Mouse (Mus musculus) heart, adult 8-10 months (tissue): ENCODE data around the gene Mc3r. TPM values are rescaled to one million over a fixed set of nuclear protein-coding genes. Genes with fewer than 3 reads are reported as not detected.

Experiments used
- DNase-seq: peaks from one replicate; pipeline ENCODE4 v3.0.0; 2022; ENCODE audit warnings: low spot score
- total RNA-seq, 4 experiments: library from RNA; stranded (reverse); gene quantifications; 2 replicates each; pipeline ENCODE4 v1.2.4; 2022

Mc3r gene
- total RNA-seq, 4 experiments from 2014 or later: not detected

DNA sequence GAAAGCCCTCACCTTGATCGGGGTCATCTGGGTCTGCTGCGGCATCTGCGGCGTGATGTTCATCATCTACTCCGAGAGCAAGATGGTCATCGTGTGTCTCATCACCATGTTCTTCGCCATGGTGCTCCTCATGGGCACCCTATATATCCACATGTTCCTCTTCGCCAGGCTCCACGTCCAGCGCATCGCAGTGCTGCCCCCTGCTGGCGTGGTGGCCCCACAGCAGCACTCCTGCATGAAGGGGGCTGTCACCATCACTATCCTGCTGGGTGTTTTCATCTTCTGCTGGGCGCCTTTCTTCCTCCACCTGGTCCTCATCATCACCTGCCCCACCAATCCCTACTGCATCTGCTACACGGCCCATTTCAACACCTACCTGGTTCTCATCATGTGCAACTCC is 1.0 kb downstream of the Mc3r start:
- no peak for DNase-seq

DNA sequence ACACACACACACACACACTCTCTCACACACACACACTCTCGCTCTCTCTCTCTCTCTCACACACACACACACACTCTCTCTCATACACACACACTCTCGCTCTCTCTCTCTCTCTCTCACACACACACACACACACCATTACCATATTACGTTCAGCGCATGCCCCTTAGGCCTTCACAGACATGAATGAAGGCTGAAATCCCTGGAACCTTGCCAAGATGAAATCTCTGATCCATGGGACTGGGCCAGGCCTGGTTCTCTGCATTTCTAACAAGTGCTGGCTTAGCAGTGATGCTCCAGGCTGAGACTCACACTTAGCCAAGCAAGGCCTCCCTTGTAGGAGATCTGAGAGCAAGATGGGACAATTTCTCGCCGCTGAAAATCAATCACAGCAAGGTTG is 8.1 kb downstream of the Mc3r start:
- DNase-seq: no peak

DNA sequence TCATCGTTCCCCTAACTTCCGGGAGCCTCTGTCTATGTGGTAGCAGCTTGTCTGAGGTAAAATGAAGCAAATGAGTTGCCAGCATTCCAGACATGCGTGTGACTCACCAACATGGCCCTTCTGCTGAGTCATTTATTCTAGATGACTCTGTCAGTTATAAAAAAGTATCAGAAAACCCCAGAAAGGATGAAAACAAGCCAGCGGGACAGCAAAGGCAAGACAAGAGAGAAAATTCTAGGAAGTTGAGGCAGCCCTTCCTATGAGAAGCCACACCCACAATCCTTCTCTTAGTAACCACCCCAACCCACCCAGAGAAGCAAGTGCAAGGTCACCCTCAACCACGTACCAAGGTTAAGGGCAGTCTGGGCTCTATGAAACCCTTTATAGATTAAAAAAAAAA is 8.7 kb downstream of the Mc3r start:
- no peak for DNase-seq

DNA sequence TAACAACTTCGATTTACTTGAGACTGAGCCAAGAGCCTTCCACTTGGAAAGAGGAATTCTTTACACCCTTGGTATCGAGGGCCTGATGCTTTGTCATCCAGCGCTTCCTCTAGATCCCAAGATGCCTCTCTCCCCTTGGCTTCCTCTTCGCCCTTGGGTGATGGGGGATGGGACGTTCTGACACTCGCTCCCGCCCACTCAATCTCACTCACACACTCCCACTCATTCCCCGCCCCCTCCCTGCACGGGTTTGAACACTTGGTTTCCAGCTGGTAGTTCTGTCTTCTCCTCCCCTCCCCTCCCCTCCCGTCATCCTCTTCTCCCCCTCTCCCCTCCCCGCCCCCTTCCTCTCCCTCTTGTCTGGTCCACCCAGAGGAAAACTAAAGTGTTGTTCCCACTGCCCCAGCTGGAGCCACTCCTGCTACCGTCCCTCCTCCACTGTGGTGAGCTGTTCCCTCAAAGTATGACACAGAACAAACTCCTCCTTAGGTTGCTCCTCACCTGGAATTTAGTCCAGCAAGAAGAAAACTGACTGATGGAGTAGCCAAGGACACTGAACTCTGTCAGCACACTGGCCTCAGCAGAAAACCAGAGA is 9.3 kb downstream of the Mc3r start:
- DNase-seq: no peak

DNA sequence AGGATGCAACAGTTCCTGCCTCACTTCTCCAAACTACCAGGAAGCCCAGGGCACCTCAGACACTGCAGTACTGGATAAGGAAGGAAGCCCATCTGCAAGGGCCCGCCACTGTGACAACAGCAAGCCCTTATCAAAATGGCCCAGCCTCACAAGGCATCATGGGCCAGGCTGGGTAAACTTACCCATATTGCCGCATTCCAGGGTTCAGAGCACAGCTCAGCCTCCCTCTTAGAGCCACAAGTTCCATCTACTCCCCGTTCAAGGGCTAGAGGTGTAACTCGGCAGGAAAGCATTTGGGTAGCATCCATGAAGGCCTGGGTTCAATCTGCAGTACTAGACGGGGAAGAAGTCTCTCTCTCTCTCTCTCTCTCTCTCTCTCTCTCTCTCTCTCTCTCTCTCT is 11.8 kb downstream of the Mc3r start:
- no peak for DNase-seq

DNA sequence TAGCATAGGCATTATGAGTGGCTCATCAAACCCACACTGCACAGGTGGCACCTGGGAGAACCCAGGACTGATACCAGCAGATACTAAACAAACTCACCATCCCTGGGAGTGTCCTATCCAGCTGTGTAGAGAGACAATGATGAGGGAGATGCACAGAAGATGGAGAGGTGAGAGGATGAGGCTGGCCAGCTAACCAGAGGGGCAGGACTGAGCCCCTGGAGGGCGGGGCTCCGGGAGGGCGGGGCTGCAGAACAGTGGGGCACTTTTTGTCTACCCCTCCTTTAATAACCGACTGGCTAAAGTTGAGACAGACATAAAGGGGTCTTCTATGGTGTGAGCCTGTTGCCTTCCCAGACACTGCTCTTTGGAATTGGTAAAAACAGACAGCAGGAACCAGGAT is 13.1 kb downstream of the Mc3r start:
- no peak for DNase-seq

DNA sequence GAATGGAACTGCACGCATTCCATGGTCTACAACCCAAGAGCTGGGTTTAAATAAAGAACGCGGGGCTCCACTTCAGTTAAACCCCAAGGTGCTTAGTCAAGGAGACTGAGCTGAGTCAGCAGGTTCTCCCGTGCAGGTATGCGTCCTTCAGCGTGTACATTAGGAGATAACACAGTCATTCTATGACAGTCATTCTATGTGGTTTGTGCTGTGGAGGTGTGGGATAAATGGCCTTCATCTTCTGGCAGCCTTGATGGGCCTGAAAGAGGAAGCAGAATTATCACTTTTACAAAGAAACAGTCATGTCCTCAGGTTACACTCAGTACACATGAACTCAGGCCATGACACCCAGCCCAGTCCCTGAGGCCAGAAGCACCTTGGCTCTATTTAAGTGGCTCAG is 14.9 kb downstream of the Mc3r start:
- DNase-seq: no peak

DNA sequence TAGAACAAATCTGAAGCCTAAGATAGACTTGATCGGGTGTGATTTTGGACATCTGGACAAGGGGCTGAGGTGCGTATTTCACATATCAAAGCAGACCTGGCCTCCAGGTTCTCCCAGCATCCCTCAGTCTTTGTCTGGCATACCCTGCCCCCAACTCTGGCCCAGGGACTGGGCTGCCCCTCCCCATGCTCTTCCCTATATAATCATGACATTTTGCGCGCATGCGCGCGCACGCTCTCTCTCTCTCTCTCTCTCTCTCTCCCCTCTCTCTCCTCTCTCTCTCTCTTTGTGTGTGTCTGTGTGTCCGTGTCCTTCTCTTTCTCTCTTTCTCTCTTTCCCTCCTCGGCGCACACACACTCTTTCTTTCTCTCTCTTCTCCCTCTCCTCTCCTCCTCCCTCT is 21.6 kb downstream of the Mc3r start:
- no peak for DNase-seq

DNA sequence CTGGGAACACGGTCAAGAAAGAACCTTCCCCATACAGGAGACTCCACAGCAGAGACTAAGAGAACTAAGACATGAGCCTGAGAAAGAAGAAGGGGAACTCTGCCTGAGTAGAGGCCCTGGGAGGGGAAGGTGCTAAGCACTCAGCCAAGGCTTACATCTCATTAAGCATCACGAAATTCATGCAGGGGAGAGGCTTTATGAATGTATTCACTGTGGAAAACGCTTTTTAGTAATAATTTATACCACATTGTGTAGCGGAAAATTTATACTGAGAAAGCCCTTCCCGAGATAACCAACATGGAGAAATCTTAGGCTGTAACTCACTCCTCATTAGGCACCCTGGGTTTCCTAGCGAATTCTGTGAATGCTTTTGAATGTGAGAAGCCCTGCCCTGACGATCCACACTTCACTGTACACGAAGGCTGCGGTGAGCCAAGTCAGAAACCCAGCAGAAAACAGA is 22.2 kb downstream of the Mc3r start:
- no peak for DNase-seq

DNA sequence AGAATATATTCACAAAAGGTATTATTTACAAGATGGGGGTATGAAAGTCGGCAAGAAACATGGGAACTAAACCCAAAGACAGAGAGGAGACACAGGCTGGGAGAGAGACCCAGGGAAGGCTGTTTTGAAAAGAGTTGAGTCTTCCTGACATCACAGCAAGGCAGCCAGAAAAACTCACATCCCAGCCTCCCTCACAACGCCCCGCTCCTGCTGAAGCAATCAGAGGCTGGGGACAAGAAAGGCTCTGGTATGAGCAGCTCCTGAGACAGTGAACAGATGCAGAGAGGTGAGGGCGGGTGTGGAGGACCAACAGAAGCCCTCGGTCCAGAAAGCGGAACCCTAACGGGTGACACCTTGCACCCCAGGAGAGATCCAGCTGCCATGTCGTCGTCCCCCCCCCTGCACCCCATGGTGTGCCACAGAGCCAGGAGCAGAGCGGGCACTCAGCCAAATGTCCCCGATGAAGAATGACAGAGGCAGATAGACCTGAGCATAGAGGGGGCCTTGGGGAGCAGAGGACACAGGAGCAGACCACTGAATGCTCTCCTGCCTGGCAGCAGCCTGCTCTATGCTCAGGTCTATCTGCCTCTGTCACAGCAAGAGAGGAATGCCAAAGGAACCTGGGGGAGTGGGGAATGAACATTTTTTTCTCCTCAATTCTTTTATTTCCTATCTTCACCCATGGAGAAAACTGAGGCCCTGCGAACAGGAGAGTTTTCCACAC is 22.8 kb downstream of the Mc3r start:
- DNase-seq: no peak

DNA sequence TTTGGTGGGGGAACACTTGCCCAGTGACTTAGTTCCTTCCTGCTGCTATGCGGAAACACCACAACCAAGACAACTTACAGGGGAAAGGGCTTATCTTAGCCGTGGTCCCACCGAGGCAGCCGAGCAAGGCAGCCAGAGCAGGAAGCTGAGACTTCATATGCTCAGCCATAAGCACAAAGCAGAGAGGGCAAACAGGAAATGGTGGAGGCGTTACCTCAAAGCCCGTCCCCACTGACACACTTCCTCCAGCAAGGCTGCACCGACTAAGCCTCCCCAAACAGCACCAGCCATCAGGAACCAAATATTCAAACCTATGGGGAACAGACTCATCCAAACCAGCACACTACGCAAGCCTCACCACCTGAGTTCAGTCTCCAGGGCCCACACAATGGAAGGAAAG is 26.4 kb downstream of the Mc3r start:
- DNase-seq: no peak

DNA sequence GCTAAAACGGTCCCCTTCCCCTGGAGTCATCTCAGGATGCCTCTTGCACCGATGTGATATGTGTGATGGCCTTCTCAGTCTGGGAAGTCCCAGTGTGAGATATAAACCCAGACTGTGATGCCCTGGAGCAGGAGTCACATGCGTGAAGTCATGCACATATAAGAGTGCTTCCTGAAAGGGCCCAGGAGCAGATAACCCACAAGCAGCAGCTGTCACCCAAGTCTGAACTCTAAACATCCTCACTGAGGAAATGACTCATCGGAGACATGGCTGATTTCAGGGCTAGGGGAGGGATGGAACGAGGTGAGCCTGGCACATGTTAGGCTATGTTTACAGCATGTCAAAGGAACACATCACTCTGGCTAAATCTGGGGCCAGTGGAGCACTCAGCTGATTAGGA is 27.9 kb downstream of the Mc3r start:
- DNase-seq: no peak

DNA sequence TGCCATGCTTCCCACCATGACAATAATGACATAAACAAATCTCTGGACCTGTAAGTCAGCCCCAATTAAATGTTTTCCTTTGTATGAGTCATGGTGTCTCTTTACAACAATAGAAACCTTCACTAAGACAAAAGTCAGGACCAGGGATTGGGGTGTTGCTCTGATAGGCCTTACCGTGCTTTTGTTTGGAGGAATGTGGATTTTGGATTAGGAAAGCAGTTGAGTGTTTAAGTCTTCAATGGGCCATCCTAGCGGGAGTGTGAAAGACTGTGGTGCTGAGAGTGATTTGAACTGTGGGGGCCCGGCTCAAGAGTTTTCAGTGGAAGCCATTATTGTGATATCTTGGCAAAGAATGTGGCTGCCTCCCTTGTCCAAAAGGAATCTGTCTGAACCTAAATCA is 30.7 kb downstream of the Mc3r start:
- DNase-seq: no peak

DNA sequence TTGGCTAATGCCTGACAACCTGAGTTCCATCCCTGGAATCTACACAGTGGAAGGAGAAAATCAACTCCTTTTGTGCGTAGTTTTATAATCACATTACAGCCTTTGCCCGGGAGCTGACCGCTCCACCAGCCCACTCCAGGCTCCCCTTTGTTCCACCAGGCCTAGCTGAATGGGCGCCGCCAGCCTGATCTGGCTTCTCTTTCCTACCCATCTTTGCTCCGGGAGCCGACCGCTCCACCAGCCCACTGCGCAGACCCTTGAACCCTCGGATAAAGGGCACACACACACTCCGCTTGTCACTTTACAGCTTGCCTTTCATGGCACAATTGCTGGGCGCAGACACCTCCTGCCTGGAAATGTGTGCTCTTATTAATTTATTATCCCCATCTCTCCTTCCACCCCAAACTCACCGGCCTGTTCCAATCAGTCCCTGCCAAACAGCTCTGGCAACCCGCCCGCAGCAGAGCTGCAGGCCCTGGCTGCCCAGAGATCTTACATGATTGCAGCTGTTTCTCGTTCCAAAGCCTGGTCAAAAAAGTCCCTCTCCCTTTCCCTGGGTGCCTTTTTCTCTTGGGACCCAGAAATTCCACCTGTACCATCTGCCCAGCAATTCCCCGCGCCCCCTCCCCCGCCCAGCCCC is 33.9 kb downstream of the Mc3r start:
- DNase-seq: no peak

DNA sequence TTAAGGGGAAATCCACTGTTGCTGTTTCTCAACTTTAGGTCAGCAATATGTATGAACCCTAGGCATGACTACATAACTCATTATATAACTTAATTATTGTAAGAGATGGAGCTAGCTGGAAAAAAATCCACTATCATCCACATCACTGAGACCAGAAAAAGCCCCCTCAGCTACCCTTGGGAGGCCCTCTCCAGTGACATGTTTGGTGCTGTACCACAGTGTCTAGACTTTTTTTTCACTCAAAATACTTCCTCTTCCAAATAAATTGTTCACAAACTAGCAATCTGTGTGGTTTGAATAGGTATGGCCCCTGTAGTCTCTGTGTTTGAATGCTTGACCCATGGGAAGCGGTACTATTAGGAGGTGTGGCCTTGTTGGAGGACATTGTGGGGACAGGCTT is 39.4 kb downstream of the Mc3r start:
- no peak for DNase-seq

DNA sequence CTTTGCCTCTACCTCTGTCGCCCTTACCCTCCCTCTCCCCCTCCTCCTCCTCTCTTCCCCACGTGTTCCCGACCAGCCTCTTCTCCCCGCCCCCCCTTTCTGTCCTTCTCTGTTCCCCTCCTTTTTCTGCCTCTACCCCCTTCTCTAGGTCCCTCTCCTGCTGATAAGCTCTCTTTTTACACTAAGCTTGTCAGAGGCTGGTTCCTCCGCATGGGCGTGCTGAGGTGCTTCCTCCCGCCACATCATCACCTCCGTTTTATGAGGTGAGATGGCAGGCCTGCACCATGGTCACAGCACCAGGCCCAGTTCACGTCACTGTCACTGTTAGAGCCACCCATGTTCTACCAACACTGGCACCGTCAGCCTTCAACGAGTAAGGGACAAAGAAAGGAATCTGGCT is 40.7 kb downstream of the Mc3r start:
- DNase-seq: no peak

DNA sequence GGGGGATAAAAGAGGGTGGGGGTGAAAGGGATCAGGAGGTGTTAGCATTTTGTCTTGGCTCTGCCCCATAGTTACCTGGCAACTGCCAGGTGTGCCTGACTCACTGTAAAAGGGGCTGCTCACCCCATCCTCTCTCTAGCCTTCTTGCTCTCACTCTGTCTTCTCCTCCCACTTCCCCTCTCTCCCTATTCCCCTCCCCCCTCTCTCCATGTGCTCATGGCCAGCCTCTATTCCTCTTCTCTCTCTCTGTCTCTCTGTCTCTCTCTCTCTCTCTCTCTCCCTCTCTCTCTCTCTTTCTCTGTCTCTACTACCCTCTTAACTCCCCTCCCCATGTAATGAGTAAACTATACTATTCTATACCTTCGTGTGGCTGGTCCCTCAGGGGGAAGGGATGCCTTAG is 41.3 kb downstream of the Mc3r start:
- DNase-seq: no peak

DNA sequence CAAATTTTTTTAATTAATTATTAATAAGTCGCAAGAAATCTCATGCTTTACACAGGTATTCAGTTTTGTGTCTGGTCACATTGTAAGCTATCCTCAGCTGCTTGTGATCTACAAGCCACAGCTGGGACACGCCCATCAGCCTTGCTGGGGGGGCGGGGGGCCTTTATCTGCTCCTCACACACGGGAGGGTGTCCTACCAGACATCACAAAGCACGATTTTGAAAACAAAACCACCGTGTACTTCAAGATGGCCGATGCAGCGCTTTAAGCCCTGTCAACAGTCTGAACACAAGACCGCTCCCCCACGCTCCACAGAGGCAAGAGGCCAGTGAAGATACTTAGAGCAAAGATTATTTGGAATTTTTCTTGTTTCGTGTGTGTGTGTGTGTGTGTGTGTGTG is 42.2 kb downstream of the Mc3r start:
- DNase-seq: no peak

DNA sequence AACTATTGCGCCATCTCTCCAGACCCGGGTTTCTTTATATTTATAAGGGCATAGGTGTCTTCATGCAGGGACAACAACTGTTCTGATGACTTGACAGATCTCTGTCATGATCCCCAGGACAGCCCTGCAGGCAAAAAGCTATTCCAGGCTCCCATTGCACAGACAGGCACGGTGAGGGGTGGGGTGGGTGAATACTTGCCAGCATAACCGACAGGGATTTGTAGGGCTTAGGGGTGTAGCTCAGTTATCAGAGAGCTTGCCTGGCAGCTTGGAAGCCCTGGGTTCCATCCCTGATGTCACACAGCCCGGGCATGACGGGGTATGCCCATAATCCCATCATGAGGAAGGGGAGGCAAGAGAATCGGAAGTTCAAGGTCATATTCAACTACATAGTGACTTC is 42.7 kb downstream of the Mc3r start:
- DNase-seq: no peak

DNA sequence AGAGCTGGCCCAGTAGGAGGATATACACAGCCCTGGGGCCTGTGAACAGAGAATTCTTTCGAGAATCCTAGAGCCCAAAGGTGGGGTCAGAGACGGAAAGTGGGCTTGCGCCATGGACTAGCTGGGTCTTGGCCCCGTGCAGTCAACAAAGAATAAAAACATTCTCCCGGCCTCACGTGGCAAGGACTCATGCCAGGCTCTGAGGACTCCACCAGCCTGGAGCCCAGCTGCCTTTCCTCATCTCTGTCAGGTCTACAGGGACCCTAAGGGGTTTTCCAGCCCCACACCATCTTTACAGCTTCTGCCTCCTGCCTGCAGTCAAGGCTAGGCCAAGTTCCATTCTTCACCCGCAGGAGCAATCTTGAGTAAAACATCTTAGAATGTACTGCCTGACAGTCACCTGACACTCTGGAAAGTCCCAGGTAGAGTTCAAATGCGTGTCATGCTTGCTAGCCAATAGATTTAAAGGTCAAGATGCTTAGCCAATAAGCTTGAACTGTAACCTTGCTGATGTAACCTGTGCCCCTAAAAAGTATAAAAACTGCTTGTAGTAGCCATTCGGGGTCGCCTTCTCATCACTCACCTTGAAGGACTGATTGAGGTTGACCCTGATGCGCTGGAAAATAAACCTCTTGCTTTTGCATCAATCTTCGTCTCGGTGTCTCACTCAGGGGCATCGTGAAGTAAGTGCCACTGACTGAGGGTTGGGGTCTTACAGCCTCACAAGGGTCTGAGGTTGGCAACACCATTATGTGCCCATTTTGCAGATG is 43.6 kb downstream of the Mc3r start:
- DNase-seq: no peak

DNA sequence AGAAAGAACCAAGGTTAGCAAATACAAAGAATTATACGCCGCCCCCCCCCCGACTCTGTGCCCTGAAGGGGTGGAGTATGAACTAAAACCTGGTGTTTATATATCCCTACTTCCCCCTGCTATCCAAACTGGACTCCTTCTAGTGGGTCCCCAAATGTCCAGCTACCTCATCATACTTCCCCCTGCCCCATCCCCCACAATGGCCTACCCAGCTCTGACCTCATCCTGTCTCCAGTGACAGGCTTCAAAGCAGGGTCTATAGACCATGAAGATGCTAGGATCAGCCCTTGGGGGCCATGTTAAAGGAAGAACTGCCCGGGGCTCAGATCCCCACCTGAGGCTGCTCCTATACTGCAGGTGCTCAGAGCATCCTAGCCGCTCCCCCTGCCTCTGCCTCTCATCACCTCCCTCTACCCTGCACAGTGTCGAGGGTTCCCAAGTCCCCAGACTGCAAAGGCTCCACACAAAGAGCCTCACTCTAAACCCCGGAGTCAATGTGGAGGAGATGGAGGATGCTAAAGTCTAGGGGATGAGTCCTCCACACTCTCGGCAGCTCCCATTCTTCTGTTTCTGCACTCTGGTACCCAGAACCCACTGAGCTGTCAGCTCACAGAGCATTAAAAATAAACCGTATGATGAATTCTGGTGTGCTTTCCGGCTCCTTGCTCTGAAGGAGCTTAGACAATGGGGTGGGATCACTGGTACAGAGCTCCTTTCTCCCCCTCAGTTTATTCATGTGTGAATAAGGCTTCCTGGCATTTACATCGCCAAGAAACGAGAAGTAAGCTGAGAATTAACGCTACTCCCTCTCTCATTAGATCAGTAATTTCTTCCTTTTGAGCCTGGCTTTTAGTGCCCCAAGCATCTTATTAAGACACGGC is 44.5 kb downstream of the Mc3r start:
- no peak for DNase-seq

DNA sequence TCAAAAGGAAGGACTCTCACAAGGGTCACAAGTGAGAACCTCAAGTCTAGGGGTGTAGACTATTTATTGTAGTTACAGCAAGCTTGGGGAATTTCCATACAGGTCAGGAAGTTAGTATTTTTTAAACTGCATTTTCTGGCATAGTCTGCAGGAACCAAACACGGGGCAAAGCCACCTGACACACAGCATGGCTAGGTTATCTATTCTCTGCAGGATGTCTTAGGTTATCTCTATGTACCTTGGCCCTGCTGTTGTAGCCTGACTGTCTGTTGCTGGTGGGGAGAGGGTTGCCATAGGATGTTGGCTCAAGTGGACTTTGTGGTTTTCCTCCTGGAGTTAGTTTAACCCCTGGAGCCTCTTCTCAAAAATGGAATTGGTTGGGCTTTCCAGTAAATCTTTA is 49.8 kb downstream of the Mc3r start:
- no peak for DNase-seq
